Mouse (Mus musculus) stomach, postnatal 0 days (tissue): ENCODE measurements at regions not wholly inside any gene's neighbourhood (a gene's known extent, or its start where the extent isn't known, plus 50 kb on each side); places are given as distances from the start of the nearest gene placed in this dataset.

Experiments
- CTCF ChIP-seq: IDR thresholded peaks from 2 replicates; pipeline ENCODE4 v1.5.1; 2016; ENCODE audit warnings: antibody characterized with exemption, low read depth, mild to moderate bottlenecking, moderate library complexity
- EP300 ChIP-seq: optimal IDR thresholded peaks from 2 replicates; pipeline ENCODE3; 2016; ENCODE audit warnings: antibody characterized with exemption

DNA sequence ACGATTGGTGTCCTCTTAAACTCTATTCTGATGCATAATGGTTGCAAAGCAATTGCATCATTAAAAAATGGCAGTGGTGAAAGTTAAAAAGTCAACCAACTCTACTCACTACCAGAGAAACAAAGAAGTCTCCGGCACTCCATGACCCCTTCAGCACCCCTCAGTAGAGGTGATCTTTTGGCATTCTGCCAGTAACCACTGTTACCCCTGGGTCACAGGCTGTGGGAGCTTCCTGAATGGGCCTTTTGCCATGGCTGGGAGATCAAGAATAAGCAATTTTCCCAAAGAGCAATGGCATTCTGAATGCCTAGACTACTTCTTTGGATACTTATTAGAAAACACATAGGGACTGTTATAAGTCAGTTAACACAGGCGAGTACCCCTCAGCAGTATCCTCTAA is 391.2 kb downstream of the Nuf2 start:
- TF ChIP-seq EP300: no peak
- TF ChIP-seq CTCF: no peak
